Mouse (Mus musculus) lung, adult 2 months (tissue): ENCODE data around the gene Hsd11b1.

Experiments
- CTCF ChIP-seq: fragments of 200-500 bp; IDR thresholded peaks from 2 replicates; pipeline ENCODE4 v1.5.1; 2011; ENCODE audit warnings: mild to moderate bottlenecking, low read length, control low read depth; ENCODE audit not compliant: insufficient read depth
- POLR2A ChIP-seq: fragments of 200-500 bp; IDR thresholded peaks from 2 replicates; pipeline ENCODE4 v1.6.1; 2011; ENCODE audit warnings: low read depth, mild to moderate bottlenecking, control low read depth, low read length, borderline replicate concordance; ENCODE audit errors: extremely low read depth

GRCm38 (mm10) chr1:193242863-193243262 lies 21.0 kb downstream of the Hsd11b1 start:
- no peak for TF ChIP-seq CTCF
- TF ChIP-seq POLR2A: no peak
